Mouse (Mus musculus): ENCODE measurements around the gene Mpeg1.

DNA sequence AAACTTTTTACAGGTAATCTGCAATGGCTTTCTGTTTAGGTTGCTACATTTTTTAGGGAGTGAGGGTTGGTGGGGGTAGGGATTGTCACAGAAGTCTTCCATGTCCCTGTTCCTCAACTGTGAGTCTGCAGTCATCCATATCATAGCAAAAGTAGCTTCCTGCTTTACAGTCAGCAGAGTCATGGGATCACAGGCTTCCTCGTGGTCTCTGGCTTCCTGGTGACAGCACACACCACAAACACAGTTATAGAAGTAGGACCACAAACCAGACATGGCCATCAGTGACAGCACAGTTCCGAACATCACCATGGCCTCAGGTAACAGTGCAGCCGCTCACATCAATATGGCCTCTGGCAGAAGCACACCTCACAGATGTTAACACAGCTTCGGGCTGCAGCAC is 18.0 kb upstream of the Mpeg1 start:
- TF ChIP-seq CTCF (IDR thresholded peaks at IDR 0.05; ENCODE audit: low read depth) (no peak), EP300 (optimal IDR thresholded peaks at IDR 0.05) (no peak)
